Mouse (Mus musculus) olfactory bulb, adult 2 months (tissue): Measurements from ENCODE around the gene Ctnna2.

Source experiments
- CTCF ChIP-seq: fragments of 200-500 bp; IDR thresholded peaks from 2 replicates; pipeline ENCODE4 v1.5.1; 2012; ENCODE audit warnings: low read depth, mild to moderate bottlenecking, low read length, moderate library complexity; ENCODE audit not compliant: insufficient read depth
- POLR2A ChIP-seq: fragments of 200-500 bp; IDR thresholded peaks from 2 replicates; pipeline ENCODE4 v1.6.1; 2012; ENCODE audit warnings: mild to moderate bottlenecking, low read depth, low read length, moderate library complexity; ENCODE audit not compliant: insufficient read depth

- TF ChIP-seq POLR2A (no peak), CTCF (no peak)
Measured at GRCm38 (mm10) chr6:77184896-77185295, 794.6 kb downstream of the Ctnna2 start.
